Mouse (Mus musculus) lung, postnatal 10 days (tissue): ENCODE measurements around the gene Bckdha.

Source experiments
- DNase-seq: peaks from one replicate; pipeline ENCODE4 v3.0.0; 2021

Gene Bckdha

GRCm38 (mm10) chr7:25644631-25645030, 14.2 kb downstream of the Bckdha start:
- no peak for DNase-seq

GRCm38 (mm10) chr7:25644136-25644535, 14.6 kb downstream of the Bckdha start:
- no peak for DNase-seq

GRCm38 (mm10) chr7:25639754-25640153, 19.0 kb downstream of the Bckdha start:
- DNase-seq: no peak

- no peak for DNase-seq
Observed at GRCm38 (mm10) chr7:25637099-25637498, 21.7 kb downstream of the Bckdha start.

GRCm38 (mm10) chr7:25636373-25636772, 22.4 kb downstream of the Bckdha start:
- DNase-seq: peak; percentile 38

GRCm38 (mm10) chr7:25632679-25633078, 26.1 kb downstream of the Bckdha start:
- DNase-seq: no peak

- DNase-seq: no peak
Observed at GRCm38 (mm10) chr7:25628323-25628620, 30.5 kb downstream of the Bckdha start.

GRCm38 (mm10) chr7:25627431-25628322, 31.1 kb downstream of the Bckdha start:
- peak; percentile 89 for DNase-seq

GRCm38 (mm10) chr7:25626509-25627430, 32.0 kb downstream of the Bckdha start, which contains the start of gene B3gnt8:
Gene B3gnt8, plus strand, starts transcription at chr7:25626654.
- peak; percentile 70 for DNase-seq

GRCm38 (mm10) chr7:25625594-25626250, 33.1 kb downstream of the Bckdha start:
- peak; percentile 49 for DNase-seq

GRCm38 (mm10) chr7:25624851-25625250, 33.9 kb downstream of the Bckdha start:
- DNase-seq: peak; percentile 41

- no peak for DNase-seq
Observed at GRCm38 (mm10) chr7:25623857-25624370, 34.9 kb downstream of the Bckdha start.

GRCm38 (mm10) chr7:25620751-25621150, 38.0 kb downstream of the Bckdha start:
- DNase-seq: no peak

- no peak for DNase-seq
Observed at GRCm38 (mm10) chr7:25620101-25620500, 38.7 kb downstream of the Bckdha start.

GRCm38 (mm10) chr7:25619722-25619991, 39.1 kb downstream of the Bckdha start:
- no peak for DNase-seq

- peak; percentile 95 for DNase-seq
Observed at GRCm38 (mm10) chr7:25618865-25619721, 39.7 kb downstream of the Bckdha start, which contains the start of gene Dmac2. Gene Dmac2, plus strand, starts transcription at chr7:25619414.

- DNase-seq: no peak
Observed at GRCm38 (mm10) chr7:25617376-25618160, 41.2 kb downstream of the Bckdha start.

- no peak for DNase-seq
Observed at GRCm38 (mm10) chr7:25615706-25616011, 43.1 kb downstream of the Bckdha start, which contains the start of gene Erich4. Gene Erich4, minus strand, starts transcription at chr7:25615892.

GRCm38 (mm10) chr7:25614831-25615705, 43.7 kb downstream of the Bckdha start:
- DNase-seq: no peak

- DNase-seq: no peak
Observed at GRCm38 (mm10) chr7:25614086-25614485, 44.7 kb downstream of the Bckdha start.
